Mouse (Mus musculus): ENCODE data around the gene Synpo2. TPM values are rescaled to one million over a fixed set of nuclear protein-coding genes. Genes with fewer than 3 reads are reported as not detected.
"Not testable (repeated sequence)": the region's sequence is repeated elsewhere in the genome, so short reads cannot be mapped to it uniquely, and the experiment has no call there.

Gene Synpo2
- total RNA-seq, 2 experiments from 2014 or later: 2.2 to 3.0 TPM

DNA sequence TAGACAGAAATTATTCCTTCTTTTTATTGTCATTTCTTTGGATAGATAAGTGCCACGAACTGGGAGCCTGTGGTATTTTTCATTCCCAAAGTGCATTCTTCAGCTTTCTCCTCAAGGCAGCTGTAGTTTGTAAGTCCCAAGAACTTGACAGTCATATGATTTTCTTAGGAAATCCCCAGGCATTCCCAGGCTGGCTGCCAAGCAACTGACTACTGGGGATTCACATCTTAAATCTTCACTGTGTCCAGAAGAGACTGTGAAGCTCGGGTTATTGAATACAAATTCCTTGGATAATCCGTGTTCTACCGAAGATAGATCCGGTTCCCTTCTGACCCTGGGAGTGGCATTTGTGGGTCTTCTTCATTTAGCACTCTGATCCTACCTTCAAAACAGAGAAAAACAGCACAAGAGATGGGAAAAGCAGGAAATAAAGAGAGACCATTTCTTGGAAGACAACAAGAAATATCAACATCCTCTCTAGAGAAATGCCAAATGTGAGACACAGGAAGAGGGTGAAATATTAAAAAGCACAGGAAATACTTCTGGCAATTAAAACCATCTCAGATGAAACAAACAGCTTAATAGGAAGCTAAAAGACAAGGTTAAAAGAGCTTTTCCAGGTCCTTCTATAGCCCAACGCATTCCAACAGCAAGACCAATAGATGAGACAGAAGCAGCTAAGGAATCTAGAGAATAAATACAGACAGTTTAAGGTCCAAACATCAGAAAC is 97.5 kb downstream of the Synpo2 start:
- peak; percentile 34 for DNase-seq
- intact Hi-C loops (cut with DNase I): no loop called here

DNA sequence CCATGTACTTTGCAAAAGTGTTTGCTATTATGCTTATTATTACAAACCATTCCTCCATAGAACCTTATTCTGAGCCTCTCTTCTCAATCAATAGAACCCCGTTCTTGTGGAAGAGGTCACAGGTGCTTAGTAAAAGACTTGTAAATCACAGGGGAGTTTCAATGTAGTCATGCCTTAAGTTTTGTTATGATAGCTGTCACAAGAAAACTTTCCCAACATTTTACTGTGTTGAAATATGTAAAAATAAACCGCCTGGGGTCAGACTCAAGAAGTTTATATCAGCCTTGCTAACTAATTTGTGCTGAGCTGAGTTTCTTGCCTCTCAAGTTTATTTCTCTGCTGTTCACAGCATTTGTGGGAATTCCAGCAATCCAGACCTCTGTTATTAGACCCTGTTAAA is 103.8 kb downstream of the Synpo2 start:
- DNase-seq: no peak
- intact Hi-C loops (cut with DNase I): no loop called here

DNA sequence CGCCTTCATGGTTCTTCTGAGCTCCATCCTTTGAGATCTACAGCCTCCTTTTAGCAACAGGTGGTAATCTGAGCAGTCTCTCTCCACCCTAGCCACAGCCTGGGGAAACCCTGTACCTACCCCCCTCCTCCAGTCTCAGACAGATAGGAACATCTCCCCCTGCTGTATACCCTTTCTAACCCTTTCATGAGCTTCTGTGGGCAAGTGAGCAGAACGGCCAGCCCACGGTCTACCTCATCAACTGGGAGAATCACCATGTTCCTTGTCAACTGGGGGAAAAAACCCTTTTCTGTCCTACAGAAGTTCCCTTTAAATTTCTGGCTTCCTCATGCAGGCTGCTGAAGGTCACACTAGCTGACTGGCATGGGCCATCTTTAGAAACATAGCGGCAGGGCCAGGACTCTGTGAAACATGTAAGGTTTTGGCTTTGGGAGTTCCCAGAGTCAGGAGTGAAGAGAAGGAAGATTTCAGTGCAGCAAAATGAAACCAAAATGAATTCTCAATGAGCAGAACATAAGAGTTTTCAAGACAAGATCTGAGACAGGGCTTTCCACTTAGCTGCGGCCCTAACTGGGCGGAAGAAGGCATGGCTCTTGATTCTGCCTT is 104.7 kb downstream of the Synpo2 start:
- intact Hi-C loops (cut with DNase I): no loop called here
- no peak for DNase-seq

- intact Hi-C loops (cut with DNase I): no loop called here
- DNase-seq: no peak
These were observed 105.4 kb downstream of the Synpo2 start for GRCm38 (mm10) chr3:123130314-123131150.

DNA sequence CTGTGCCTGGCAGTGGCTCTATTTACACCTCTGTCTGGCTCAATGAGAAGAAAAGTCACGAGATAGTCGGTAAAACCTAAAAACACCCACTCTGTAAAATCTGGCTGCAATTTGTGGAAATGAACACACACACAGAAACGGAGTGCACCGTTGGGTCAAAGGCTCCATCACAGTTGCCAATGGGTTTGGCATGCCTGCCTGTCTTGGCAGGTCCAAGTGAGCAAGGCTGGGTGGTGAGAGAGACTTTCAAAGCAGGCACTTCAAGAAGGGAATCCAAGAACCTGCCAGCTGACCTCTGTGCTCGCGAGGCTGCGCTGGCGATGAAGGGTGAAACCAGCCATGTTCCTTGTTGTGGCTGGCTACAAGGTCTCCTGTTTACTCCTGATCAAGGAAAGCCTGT is 107.2 kb downstream of the Synpo2 start:
- intact Hi-C loops (cut with DNase I): no loop called here
- DNase-seq: peak; percentile 15

- no peak for DNase-seq
- intact Hi-C loops (cut with DNase I): no loop called here
These were observed 107.9 kb downstream of the Synpo2 start for GRCm38 (mm10) chr3:123128091-123128490.

DNA sequence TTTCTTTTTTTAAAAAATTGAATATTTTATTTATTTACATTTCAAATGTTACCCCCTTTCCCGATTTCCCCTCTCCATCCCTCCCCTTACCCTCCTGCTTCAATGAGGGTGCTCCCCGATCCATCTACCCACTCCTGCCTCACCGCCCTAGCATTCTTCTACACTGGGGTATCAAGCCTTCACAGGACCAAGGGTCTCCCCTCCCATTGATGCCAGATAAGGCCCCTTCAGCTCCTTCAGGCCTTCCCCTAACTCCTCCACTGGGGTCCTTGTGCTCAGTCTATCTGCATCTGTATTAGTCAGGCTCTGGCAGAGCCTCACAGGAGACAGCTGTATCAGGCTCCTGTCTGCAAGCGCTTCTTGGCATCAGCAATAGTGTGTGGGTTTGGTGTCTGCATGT is 109.2 kb downstream of the Synpo2 start:
- DNase-seq; intact Hi-C loops (cut with DNase I): not testable (repeated sequence)

DNA sequence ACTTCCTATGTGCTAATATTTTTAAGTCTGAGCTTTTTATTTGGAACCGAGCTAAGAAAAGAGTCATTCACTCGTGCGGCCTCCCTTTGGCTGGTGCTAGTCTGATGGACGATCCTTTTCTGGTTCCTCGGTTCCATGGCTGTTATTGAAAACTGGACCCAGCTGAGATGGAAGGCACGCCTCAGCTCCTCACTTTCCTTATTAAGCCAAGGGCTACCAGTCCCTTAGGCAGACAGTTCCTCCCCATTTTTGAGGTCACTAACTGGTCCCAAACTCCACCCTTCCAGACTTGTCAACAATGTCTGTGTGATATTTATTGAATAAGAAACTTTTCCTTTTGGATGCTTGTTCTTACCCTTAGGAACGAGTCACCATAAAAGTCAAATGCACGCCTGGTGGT is 112.1 kb downstream of the Synpo2 start:
- DNase-seq: no peak
- intact Hi-C loops (cut with DNase I): no loop called here

GRCm38 (mm10) chr3:123122151-123123030 is 113.6 kb downstream of the Synpo2 start:
- no peak for DNase-seq
- intact Hi-C loops (cut with DNase I): no loop called here

- no peak for DNase-seq
- intact Hi-C loops (cut with DNase I): loop anchor here (10.0 kb wide), 1 partner anchor 942 kb away; no protein-coding TSS in a partner anchor
These were observed 119.0 kb downstream of the Synpo2 start for GRCm38 (mm10) chr3:123116903-123117302.

DNA sequence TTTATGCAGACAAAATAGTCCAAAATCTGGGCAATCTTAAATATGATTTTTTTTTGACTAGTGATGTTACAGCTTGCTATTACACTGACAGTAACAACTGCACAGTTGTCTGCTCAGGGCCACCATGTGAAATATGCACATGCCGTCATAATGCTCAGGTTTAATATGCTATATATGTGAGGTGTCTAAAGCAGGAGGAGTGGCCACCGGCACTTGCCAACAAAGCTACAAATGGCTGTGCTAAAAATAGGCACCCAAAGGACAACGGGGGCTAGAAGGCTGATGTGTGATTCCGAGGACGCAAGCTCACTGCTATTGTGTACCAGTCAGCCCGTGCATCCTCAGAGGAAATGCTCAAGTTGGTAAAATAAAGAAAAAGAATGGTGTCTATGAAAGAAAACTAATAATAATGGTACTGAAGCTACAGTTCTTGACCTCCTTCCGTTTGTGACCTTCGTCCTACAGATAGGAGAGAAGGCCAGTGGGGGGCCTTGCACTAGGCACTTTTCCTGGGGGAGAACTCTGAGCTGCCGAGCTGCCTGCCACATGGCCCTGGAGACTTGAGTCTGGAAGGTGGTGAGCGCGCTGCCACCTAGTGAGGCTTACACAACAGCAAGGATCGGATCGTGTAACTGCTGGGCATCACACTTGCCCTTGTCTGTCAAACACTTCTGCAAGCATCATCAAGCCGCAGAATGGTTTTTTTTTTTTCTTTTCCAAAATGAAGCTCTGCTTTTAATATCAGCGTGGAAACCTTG is 120.0 kb downstream of the Synpo2 start:
- DNase-seq: peak; percentile 9
- intact Hi-C loops (cut with DNase I): loop anchor here (10.0 kb wide), 1 partner anchor 941 kb away; no protein-coding TSS in a partner anchor

- intact Hi-C loops (cut with DNase I): loop anchor here (10.0 kb wide), 1 partner anchor 939 kb away; no protein-coding TSS in a partner anchor
- DNase-seq: no peak
These were observed 121.8 kb downstream of the Synpo2 start for GRCm38 (mm10) chr3:123114001-123114635.

GRCm38 (mm10) chr3:123112781-123113180 is 123.2 kb downstream of the Synpo2 start:
- intact Hi-C loops (cut with DNase I): loop anchor here (10.0 kb wide), 1 partner anchor 938 kb away; no protein-coding TSS in a partner anchor
- DNase-seq: no peak

- intact Hi-C loops (cut with DNase I): loop anchor here (10.0 kb wide), 1 partner anchor 936 kb away; no protein-coding TSS in a partner anchor
- DNase-seq: no peak
These were observed 124.8 kb downstream of the Synpo2 start for GRCm38 (mm10) chr3:123111071-123111711.

DNA sequence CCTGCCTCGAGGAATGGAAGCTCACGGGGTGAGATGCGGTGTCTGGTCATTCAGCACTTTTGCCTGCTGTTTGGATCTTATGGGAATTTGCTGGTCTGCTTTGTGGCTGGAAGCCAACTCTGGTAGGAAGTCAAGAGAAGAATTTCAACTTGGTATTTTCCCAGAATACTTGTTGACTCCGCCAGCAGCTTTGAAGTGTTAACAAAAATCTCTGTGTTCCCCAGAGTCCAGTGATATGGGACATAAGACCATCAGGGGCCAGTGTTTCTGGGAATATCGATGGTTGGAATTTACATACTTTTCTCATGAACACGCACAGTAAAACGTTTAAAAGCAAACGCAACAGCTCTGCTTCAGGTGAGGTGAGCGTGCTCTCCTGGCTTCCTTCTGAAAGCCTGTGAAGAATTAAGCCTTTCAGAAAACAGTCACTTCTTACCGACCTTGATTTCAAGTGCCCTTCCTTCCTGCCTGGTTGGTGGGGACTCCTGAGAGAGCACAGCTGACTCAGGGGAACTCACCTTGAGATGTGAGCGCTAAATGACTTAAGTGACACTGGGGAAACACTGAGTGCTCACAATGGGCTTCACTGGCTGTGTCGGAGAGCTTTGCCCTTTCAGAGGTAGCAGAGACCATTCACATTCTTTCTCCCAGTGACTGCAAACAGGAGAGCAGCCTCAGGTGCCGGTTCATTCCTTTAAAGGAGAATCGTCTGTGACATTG is 128.0 kb downstream of the Synpo2 start:
- intact Hi-C loops (cut with DNase I): loop anchor here (10.0 kb wide), 1 partner anchor 123 kb away; the partner anchor contains the start of gene Usp53

GRCm38 (mm10) chr3:123104325-123104724 is 131.6 kb downstream of the Synpo2 start:
- DNase-seq: no peak
- intact Hi-C loops (cut with DNase I): loop anchor here (5.0 to 10.0 kb wide), 2 partner anchors 120 to 167 kb away; partner anchors contain the start of gene Usp53

More for the DNA sequence above, 128.0 kb downstream of the Synpo2 start:
- no peak for DNase-seq

DNA sequence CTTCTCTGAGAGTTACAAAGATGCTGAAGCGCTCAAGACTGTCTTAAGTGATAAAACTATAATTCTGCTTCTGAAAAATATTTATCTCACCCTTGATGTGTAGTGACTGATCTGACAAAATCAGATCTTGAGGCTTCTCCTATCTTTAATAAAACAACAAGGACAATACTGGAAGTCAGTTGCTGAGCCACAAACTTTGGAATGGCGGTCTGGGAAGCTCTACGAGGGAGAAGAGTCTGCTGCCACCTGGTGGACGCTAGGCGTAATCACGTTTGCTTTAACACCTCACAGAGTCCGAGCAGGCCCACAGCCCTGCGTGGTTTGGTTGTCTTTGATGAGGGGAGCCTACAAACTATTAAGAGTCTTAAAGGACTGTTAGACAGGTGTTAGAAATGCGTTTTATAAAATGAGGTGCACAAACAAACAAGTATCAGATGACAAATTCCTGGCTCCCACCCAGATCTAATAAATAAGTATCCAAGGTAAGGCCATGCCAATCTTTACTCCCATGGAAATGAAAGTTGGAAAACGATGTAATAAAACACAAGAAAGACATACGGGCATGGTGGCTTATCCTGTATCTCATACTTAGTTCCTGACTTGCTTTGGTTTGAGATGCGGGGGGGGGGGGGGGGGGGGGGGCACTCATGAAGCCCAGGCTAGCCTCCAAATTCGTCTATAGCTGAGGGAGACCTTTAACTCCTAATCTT is 132.6 kb downstream of the Synpo2 start:
- peak; percentile 75 for DNase-seq

More for the DNA sequence above, 132.6 kb downstream of the Synpo2 start:
- intact Hi-C loops (cut with DNase I): loop anchor here (5.0 to 10.0 kb wide), 2 partner anchors 119 to 166 kb away; partner anchors contain the start of gene Usp53
